ENCODE assay signal across 8 mouse cellular contexts in genomic region chr4:137992890-137993289, GRCm38 (mm10). TPM values are rescaled to one million over a fixed set of nuclear protein-coding genes. Genes with fewer than 3 reads are reported as not detected.
DNase-seq lines count a peak whose midpoint lies in the region; ATAC-seq and TF ChIP-seq lines count a peak whose summit lies in the region.

Gene Eif4g3 (plus strand): TSS chr4:137993022.

- peaks cover 11% of the 10 kb centered on the region for H3K4me1 ChIP-seq in liver, adult 2 months (ENCODE audit: control insufficient read depth, insufficient read depth, low read length)
- peaks cover 43% of the 10 kb centered on the region for H3K4me1 ChIP-seq in heart, embryonic 10.5 days
- H3K4me1 ChIP-seq in midbrain, embryonic 16.5 days (ENCODE audit: control insufficient read depth, insufficient read depth, low read length): peaks cover 24% of the 10 kb centered on the region

- H3K27me3 ChIP-seq in liver, adult 2 months (ENCODE audit: control insufficient read depth, insufficient read depth, low read length): no peaks in the 10 kb centered on the region
- H3K27me3 ChIP-seq in heart, embryonic 10.5 days (ENCODE audit: insufficient read depth, poor library complexity, severe bottlenecking): peaks cover 19% of the 10 kb centered on the region; the same call in 1 of the 2 replicates
- H3K27me3 ChIP-seq in midbrain, embryonic 16.5 days (ENCODE audit: control insufficient read depth, insufficient read depth, low read depth, low read length): no peaks in the 10 kb centered on the region

- peak within 1 kb of the TSS; percentile 64 for H3K4me3 ChIP-seq in liver, adult 2 months (ENCODE audit: insufficient read depth, low read depth, low read length)
- H3K4me3 ChIP-seq in heart, embryonic 10.5 days: peak within 1 kb of the TSS; percentile 98
- peak within 1 kb of the TSS; percentile 94 for H3K4me3 ChIP-seq in midbrain, embryonic 16.5 days (ENCODE audit: low read depth, low read length)

- no peaks in the 10 kb centered on the region for H3K36me3 ChIP-seq in liver, adult 2 months (ENCODE audit: control insufficient read depth, insufficient read depth, low read length)
- peaks cover 15% of the 10 kb centered on the region for H3K36me3 ChIP-seq in heart, embryonic 10.5 days
- H3K36me3 ChIP-seq in midbrain, embryonic 16.5 days (ENCODE audit: control insufficient read depth, insufficient read depth, low read length): 0 out of 2 replicates have a peak, but pooled peaks cover under 1% of the 10 kb centered on the region

- H3K9me3 ChIP-seq in heart, embryonic 10.5 days: no peaks in the 10 kb centered on the region
- no peaks in the 10 kb centered on the region for H3K9me3 ChIP-seq in midbrain, embryonic 16.5 days (replicated peaks; ENCODE audit: control insufficient read depth, low read length, poor library complexity, severe bottlenecking)

- no peak for TF ChIP-seq CTCF in liver, adult 2 months (IDR thresholded peaks at IDR 0.05; ENCODE audit: low read depth, low read length)

- DNase-seq in liver, adult 2 months (ENCODE audit: extremely low read depth, low read depth, low spot score): no peak
- no peak for DNase-seq in liver
- no peak for DNase-seq in heart, embryonic 10.5 days (ENCODE audit: low spot score)
- no peak for DNase-seq in layer of hippocampus, postnatal 36 days
- no peak for DNase-seq in right cerebral cortex, postnatal 4 days
- no peak for DNase-seq in kidney, postnatal 10 days

- peak; percentile 68 for ATAC-seq in common myeloid progenitor, adult 5-6 weeks (replicated peaks; ENCODE audit: low read depth, poor library complexity, severe bottlenecking)
- no peak for ATAC-seq in midbrain, embryonic 16.5 days

- peaks cover 10% of the 10 kb centered on the region; the same call in 1 of the 2 replicates for H3K79me2 ChIP-seq in liver, adult 2 months (ENCODE audit: control insufficient read depth, insufficient read depth, low read length)

- no peak for TF ChIP-seq POLR2A in liver, adult 2 months (IDR thresholded peaks at IDR 0.05; ENCODE audit: extremely low read depth, insufficient read depth, low read length)

- H3K9ac ChIP-seq in liver, adult 2 months (ENCODE audit: low read depth, low read length): peak within 1 kb of the TSS; percentile 86
- H3K9ac ChIP-seq in midbrain, embryonic 16.5 days (ENCODE audit: low read depth, low read length): peak within 1 kb of the TSS; percentile 99

- WGBS in liver, adult 2 months: 6% methylated on average over 39 of the region's 39 CpGs
- 2% methylated on average over 39 of the region's 39 CpGs for WGBS in heart, embryonic 10.5 days
- 1% methylated on average over 39 of the region's 39 CpGs for WGBS in midbrain, embryonic 16.5 days

- H3K4me2 ChIP-seq in midbrain, embryonic 16.5 days (ENCODE audit: low read length): peak within 1 kb of the TSS; percentile 67

- peak within 1 kb of the TSS; percentile 27; the same call in 1 of the 2 replicates for H3K27ac ChIP-seq in liver, adult 2 months (replicated peaks; ENCODE audit: insufficient read depth, low read depth, low read length)
- H3K27ac ChIP-seq in heart, embryonic 10.5 days: peak within 1 kb of the TSS; percentile 98
- peak within 1 kb of the TSS; percentile 97 for H3K27ac ChIP-seq in midbrain, embryonic 16.5 days (ENCODE audit: low read length)

RNA-seq across cellular contexts. Expression of gene Eif4g3, which starts in this region (rescaled TPM):
- total RNA-seq in liver, adult 2 months (2014; rRNA removed): 9.7 and 11.9 TPM in 2 replicates
- polyA plus RNA-seq in liver, adult 2 months (2012; rRNA removed): 11.8 and 17.0 TPM in 2 replicates
- 36.5 and 51.2 TPM in 2 replicates for total RNA-seq in common myeloid progenitor, adult 5-6 weeks (2017)
- polyA plus RNA-seq in heart, embryonic 10.5 days (2016; fragmentation: Nextera tagmentation; extraction: Ambion mirVana): 29.0 and 35.3 TPM in 2 replicates
- 100 to 1,000 TPM; 142 to 157 TPM for total RNA-seq in layer of hippocampus, postnatal 36 days (2021)
- 48.7 and 54.1 TPM in 2 replicates for polyA plus RNA-seq in midbrain, embryonic 16.5 days (2015; fragmentation: Nextera tagmentation; extraction: Ambion mirVana)

Comparison
In these comparisons a context has a peak if more than half of its experiments do, and no peak if none do; other contexts are left out.
1. H3K27ac ChIP-seq: peak in every context shown above with its lines; median percentile 98 in heart, embryonic 10.5 days; 97 in midbrain, embryonic 16.5 days; 27 in liver, adult 2 months.